Mouse (Mus musculus): ENCODE data around the gene Wfikkn1.

Wfikkn1 gene

DNA sequence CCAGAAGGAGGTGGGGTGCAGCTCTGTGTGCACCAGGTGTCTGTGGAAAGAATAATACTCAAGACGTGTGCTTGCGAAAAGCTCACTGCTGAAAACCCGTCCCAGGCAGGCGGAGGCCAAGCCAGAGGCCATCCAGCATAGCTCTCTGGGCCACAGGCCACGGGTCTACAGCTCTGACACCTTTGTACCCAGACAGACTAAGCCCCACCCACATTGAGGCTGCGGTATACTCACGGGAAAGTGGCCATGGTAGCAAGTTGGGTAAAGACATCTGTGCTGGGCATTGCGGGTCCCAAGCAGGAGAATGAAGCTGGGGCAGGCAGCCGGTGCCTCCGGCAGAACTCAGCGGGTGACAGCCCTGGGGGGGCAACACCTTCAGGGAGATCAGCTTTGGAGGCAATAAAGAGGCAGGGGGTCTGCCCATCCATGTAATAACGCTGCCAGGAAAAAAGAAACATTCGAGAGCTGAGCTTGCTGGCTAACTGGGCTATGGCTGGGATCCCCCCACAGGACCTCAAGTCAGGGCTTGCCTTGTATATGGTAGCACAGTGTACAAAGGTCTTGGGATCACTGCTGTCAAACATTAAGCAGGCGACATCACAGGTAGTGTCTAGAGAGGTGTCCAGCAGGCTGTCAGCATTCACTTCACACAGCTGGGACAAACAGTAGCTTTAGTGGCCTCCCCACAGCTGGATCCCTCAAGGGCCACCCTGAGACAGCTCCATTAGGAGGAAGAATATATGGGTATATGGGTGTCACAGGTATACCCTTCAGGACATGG is 41.0 kb downstream of the Wfikkn1 start:
- TF ChIP-seq GATA4 (IDR thresholded peaks at IDR 0.05; ENCODE audit: insufficient replicate concordance, low read length), result no peak

GRCm38 (mm10) chr17:25838904-25839303 is 41.8 kb downstream of the Wfikkn1 start:
- no peak for TF ChIP-seq GATA4 (IDR thresholded peaks at IDR 0.05; ENCODE audit: insufficient replicate concordance, low read length)

- no peak for TF ChIP-seq GATA4 (IDR thresholded peaks at IDR 0.05; ENCODE audit: insufficient replicate concordance, low read length)
Measured at GRCm38 (mm10) chr17:25837533-25837932, 43.1 kb downstream of the Wfikkn1 start.

GRCm38 (mm10) chr17:25837076-25837410 is 43.6 kb downstream of the Wfikkn1 start, which contains the start of gene Rhbdl1:
Gene Rhbdl1 (minus strand): TSS chr17:25837295.
- no peak for TF ChIP-seq GATA4 (IDR thresholded peaks at IDR 0.05; ENCODE audit: insufficient replicate concordance, low read length)

DNA sequence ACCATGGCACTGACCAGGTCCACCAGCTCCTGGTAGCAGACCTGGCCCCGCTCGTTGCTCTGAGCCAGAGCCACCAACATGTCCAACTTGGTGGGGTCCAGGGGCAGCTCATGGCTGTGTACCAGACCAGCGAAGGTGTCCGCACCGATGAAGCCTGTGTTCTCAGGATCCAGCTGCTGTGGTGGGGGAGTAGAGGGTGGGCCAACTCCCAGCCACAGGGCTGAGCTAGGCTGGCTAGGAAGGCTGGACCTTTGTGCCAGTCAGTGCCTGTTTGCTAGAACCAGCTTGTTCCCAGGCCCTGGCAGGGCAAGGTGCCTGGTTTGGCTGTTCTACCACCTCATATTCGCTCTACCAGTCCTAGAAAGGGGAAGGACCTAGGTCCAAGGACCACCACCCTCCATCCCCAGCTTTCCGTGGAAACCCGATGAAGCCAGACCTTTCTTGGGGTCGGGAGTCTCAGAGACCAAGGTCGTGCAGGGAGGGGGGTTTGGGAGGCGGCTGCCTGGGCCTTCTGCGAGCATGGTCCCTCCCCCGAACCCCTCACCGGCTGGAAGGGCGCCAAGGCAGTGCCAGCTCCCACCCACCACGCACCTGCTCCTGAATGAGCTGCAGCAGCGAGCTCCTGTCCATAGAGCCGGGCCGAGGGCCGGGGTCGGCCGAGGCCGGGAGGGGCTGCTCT is 44.1 kb downstream of the Wfikkn1 start:
- TF ChIP-seq GATA4 (IDR thresholded peaks at IDR 0.05; ENCODE audit: insufficient replicate concordance, low read length), result no peak

GRCm38 (mm10) chr17:25835816-25836215 is 44.8 kb downstream of the Wfikkn1 start:
- TF ChIP-seq GATA4 (IDR thresholded peaks at IDR 0.05; ENCODE audit: insufficient replicate concordance, low read length), result no peak

- TF ChIP-seq GATA4 (IDR thresholded peaks at IDR 0.05; ENCODE audit: insufficient replicate concordance, low read length), result no peak
Measured at GRCm38 (mm10) chr17:25835301-25835700, 45.4 kb downstream of the Wfikkn1 start.

- TF ChIP-seq GATA4 (IDR thresholded peaks at IDR 0.05; ENCODE audit: insufficient replicate concordance, low read length), result no peak
Measured at GRCm38 (mm10) chr17:25834595-25835222, 45.9 kb downstream of the Wfikkn1 start.

GRCm38 (mm10) chr17:25833961-25834594 is 46.6 kb downstream of the Wfikkn1 start:
- no peak for TF ChIP-seq GATA4 (IDR thresholded peaks at IDR 0.05; ENCODE audit: insufficient replicate concordance, low read length)

DNA sequence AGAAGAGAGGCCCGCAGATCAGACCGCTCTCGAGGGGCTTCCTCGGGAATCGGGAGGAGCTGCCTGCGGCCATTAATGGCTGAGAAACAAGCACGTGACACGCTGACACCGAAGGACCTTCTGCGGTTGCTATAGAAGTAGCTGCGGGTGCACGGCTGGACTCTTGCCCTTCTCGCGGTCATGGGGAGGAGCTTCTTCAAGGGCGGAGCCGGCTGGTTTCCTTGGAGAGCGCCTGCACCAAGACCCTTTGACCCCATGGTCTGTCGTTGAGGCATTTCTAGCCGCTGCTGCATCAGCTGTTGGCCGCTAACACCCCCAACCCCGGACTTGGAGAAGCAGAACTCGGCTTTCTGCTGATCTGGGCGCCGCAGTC is 47.4 kb downstream of the Wfikkn1 start, which contains the start of gene Stub1:
Gene Stub1 (minus strand): TSS at position 114 of the 373 bp plus-strand sequence.
- no peak for TF ChIP-seq GATA4 (IDR thresholded peaks at IDR 0.05; ENCODE audit: insufficient replicate concordance, low read length)

DNA sequence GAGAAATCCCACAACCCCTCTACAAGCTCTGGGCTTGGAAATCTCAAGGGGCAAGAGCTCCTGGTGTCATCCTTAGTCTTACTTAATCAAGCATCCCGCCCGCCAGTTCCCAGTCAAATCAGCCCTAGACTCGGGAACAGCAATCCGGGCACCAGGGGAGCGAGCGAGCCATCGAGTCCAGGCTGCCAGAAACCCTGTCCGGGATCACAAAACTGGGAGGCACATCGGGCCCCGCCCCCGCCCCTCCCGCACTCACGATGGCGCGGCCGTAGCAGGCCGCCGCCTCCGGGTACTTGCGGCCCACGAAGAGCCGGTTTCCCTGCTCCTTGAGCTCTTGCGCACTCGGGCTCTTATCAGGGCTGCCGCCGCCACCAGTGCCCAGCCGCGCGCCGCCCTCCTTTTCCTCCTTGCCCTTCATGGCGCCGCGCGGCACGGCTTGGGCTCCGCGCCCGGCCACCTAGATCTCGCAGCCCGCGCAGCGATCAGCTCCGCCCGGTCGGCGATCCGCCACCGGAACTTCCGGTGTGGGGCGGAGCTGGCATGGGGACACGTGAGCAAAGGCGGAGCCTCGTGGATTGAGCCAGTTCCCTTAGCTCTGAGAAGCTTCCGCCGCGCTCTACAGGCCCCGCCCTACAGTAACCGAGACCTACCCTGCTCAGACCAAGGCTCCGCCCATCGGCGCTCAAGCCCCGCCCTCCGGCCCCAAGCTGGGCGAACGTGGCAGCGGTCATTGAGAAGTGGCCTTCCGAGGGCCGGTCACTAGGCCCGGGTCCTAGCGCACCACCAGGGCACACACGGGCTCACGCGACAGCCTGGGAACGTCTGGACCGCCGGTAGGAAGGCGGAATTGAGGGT is 48.0 kb downstream of the Wfikkn1 start:
- TF ChIP-seq GATA4 (IDR thresholded peaks at IDR 0.05; ENCODE audit: insufficient replicate concordance, low read length), result peak; percentile 28; the same call in 1 of the 2 replicates

GRCm38 (mm10) chr17:25831451-25832281 is 49.0 kb downstream of the Wfikkn1 start:
- TF ChIP-seq GATA4 (IDR thresholded peaks at IDR 0.05; ENCODE audit: insufficient replicate concordance, low read length), result no peak

DNA sequence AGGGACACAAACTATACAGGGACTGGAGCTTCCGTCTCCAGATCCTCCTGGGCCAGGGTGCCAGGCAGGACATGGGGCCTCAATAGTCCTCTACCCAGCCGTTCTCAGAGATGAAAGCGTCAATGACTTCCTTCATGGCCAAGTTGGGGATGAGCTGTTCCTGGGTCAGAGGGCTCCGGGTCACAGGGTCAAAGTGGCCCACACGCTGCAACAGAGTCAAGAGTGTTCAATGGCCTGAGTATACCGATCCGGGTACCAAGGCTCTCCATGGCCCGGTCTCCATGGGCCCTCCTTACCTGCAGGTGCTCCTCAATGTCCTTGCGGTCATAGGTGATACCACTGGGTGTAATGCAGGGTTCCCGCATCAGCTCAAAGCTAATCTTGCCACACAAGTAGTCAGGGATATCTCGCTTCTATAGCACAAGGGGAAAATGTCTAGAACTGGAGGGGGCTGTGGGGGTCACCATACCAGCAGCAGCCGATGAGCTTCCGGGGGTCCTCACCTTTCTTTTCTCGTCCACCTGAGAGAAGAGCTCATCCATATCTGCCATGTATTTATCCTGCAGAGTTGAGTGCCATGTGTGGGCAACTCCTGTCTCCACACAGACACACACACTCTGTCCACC is 49.7 kb downstream of the Wfikkn1 start:
- TF ChIP-seq GATA4 (IDR thresholded peaks at IDR 0.05; ENCODE audit: insufficient replicate concordance, low read length), result no peak
